Mouse (Mus musculus): ENCODE measurements at regions not wholly inside any gene's neighbourhood (a gene's known extent, or its start where the extent isn't known, plus 50 kb on each side); places are given as distances from the start of the nearest gene placed in this dataset.
A peak's percentile ranks its signal among the peaks of the same experiment; 100 is the strongest.

GRCm38 (mm10) chr7:71234176-71234769 lies 117.0 kb downstream of the Gm10295 start:
- WGBS = 49% methylated on average over 5 of the region's 5 CpGs
- no peaks in the 10 kb centered on the region for H3K27me3 ChIP-seq (ENCODE audit: low read depth, poor library complexity, severe bottlenecking)
- DNase-seq (ENCODE audit: low spot score) = no peak
- H3K9me3 ChIP-seq (replicated peaks) = no peaks in the 10 kb centered on the region
- H3K4me1 ChIP-seq = peaks cover 47% of the 10 kb centered on the region
- H3K36me3 ChIP-seq = no peaks in the 10 kb centered on the region
- no peak overlapping the region for H3K4me3 ChIP-seq
- H3K27ac ChIP-seq = no peak overlapping the region

DNA sequence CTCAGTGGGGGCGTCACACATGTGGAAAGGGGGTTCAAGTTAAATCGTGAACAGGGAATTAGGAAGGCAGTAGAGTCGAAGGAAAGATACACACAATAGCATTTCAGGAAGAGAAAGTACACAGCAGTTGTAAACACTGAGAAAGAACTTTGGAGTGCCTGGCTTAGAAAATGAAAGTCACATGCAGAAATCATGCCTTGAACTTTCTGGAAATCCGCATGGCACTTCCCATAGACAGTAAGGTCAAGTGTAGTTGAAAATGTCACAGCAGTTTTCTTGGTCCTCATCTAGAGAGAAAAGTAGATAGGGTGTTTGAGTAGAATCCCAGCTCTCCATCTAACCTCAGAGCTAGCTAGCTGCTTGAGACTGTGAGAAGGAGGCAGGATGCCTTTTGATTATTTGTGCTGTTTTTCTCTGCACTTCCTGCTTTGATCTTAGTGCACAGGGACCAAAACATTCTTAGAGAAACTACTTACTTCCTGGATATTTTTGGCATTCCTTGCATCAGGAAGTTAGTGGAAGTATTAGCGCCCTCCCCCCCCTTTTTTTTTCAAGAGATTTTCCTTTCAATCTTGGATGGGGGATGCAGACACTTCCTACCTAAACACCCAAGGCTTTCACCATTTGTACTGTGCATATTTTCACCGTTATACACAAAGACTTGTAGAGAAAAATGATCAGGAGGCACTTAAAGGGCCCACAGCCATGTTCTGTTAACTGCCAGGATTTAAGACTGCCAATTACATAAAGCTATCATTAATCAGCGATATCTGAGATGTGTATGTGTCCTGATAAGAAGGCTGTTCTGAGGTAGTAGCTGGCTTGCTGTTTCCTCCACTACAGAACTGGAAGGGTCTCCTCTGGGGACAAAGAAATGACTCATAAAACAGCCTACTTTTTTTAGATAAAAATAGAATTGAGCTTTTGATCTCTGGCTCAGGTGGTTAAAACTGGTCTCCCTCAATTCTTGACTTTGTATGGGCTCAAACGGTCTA lies 118.2 kb downstream of the Gm10295 start:
- no peak overlapping the region for H3K27ac ChIP-seq
- H3K4me1 ChIP-seq = peaks cover 50% of the 10 kb centered on the region
- no peak overlapping the region for H3K4me3 ChIP-seq
- no peaks in the 10 kb centered on the region for H3K27me3 ChIP-seq (ENCODE audit: low read depth, poor library complexity, severe bottlenecking)
- no peaks in the 10 kb centered on the region for H3K9me3 ChIP-seq (replicated peaks)
- 76% methylated on average over 8 of the region's 8 CpGs for WGBS
- no peak for DNase-seq (ENCODE audit: low spot score)
- no peaks in the 10 kb centered on the region for H3K36me3 ChIP-seq

DNA sequence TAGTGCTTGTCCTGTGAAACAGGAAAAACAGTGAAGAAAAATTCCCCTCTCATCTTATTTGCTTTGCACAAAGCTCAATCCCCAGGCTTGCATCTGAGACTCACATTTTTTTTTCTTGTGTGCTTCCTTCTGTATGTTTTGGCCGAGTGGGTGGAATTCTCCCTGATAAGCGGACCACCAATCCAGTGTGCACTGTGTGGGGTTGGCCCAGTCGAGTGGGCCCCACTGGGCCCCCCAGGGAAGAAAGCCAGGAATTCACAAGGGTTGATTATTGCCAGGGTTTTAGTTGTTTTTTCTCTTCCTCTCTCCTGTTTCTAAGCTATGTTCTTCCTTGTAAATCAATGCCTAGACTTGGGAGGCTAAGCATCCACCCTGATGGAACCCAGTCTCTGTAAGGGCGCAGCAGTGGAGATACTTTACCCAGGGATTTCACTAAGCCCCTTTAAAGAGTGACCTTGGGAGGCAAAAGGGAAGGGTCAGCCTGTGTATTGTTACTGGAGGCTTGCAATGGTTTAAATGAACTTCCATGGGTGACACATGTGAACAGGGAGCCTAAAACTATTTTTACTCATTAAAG lies 120.3 kb downstream of the Gm10295 start:
- peaks cover 41% of the 10 kb centered on the region for H3K4me1 ChIP-seq
- peak overlapping the region; percentile 34; the same call in 1 of the 2 replicates for H3K27ac ChIP-seq
- WGBS = 76% methylated on average over 4 of the region's 4 CpGs
- DNase-seq (ENCODE audit: low spot score) = no peak
- no peak overlapping the region for H3K4me3 ChIP-seq
- H3K27me3 ChIP-seq (ENCODE audit: low read depth, poor library complexity, severe bottlenecking) = no peaks in the 10 kb centered on the region
- H3K9me3 ChIP-seq (replicated peaks) = no peaks in the 10 kb centered on the region
- no peaks in the 10 kb centered on the region for H3K36me3 ChIP-seq

DNA sequence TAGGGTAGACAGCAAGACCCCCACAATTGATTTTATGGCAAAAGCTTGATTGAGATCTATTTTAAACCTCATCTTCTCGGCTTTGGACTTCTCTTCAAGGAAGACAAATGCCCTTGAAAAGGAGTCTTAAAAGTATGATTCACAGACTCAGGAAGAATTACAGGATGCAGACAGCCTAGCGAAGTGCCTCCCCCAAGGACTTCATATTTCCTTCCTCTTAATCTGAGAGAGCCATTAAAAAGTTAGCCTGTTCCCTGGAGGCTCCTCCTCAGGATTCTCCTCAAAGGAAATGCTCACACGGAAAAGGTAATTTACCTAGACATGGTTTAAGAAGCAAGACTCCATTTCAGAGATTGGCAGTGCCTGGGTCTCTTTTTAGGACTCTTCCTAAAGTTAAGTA lies 122.1 kb downstream of the Gm10295 start:
- 70% methylated on average over 3 of the region's 3 CpGs for WGBS
- peaks cover 38% of the 10 kb centered on the region for H3K4me1 ChIP-seq
- H3K27me3 ChIP-seq (ENCODE audit: low read depth, poor library complexity, severe bottlenecking) = no peaks in the 10 kb centered on the region
- no peaks in the 10 kb centered on the region for H3K9me3 ChIP-seq (replicated peaks)
- no peaks in the 10 kb centered on the region for H3K36me3 ChIP-seq
- no peak for DNase-seq (ENCODE audit: low spot score)
- H3K4me3 ChIP-seq = no peak overlapping the region
- no peak overlapping the region for H3K27ac ChIP-seq

DNA sequence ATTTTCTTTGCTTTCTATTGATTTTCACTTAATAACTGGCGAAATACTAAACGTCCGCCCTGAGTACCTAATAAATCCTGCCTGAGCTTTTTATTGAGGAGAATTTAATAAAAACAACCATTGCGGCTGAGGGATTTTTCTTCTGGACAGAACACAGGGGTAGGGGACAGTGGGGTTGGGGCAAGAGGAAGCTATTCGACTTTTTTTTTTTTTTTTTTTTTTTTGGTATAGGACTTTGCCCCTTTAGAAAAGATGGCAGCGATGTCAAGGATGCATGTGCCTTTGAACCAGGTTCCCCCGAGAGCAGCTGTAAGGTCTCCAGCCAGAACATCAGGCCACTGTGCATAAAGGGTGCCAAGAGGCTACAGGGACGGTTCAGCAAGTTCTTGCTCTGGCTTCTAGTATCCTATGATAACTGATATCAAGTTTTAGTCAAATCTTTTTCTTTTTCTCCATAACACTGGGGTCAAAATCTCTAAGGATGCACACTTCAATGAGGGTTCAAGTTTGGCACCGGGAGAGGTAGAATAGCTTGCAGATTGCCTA lies 126.9 kb downstream of the Gm10295 start:
- Histone ChIP-seq H3K4me1 (peaks cover 15% of the 10 kb centered on the region), H3K9me3 (replicated peaks) (no peaks in the 10 kb centered on the region), H3K27ac (no peak overlapping the region), H3K4me3 (no peak overlapping the region), H3K27me3 (ENCODE audit: low read depth, poor library complexity, severe bottlenecking) (no peaks in the 10 kb centered on the region), H3K36me3 (no peaks in the 10 kb centered on the region)
- DNase-seq (ENCODE audit: low spot score) = no peak
- 85% methylated on average over 9 of the region's 9 CpGs for WGBS

DNA sequence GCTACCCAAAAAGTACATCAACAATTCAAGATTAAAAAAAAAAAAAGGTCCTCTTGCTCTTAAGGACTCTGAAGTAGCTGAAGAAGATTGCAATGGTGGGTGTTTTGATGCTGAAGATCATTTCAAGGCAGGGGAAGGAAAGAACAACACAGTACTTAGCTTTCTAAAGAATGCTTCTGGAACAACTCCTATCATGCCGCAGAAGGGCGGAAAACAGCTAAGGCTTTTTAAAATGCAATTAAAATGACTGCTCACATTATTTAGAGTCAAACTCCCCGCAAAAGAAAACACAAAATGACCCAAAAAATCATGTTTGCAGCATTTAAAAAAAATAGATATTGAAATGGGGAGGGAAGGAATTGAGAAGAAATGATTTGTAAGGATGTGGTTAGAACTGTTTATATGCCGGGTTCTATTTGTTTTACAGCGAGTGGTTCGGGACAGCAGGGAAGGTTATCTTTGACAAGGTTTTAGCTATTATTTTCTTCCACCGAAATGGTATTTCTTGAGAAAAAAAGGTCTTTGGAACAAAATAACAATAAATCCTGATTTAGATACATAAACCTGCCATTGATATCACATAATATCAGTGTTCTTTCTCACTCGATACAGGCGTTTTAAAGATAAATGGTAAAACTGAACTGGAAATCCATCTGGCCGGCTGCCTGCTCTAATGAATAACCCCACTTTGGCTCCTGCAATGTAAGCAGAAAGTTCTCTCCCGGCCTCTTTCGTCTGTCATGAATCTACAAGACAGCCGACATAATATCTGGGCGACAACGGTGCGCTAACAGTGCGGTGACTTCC lies 127.6 kb downstream of the Gm10295 start:
- H3K4me3 ChIP-seq = no peak overlapping the region
- H3K9me3 ChIP-seq (replicated peaks) = no peaks in the 10 kb centered on the region
- DNase-seq (ENCODE audit: low spot score) = no peak
- H3K36me3 ChIP-seq = no peaks in the 10 kb centered on the region
- H3K4me1 ChIP-seq = peaks cover 15% of the 10 kb centered on the region
- no peaks in the 10 kb centered on the region for H3K27me3 ChIP-seq (ENCODE audit: low read depth, poor library complexity, severe bottlenecking)
- WGBS = 87% methylated on average over 17 of the region's 17 CpGs
- no peak overlapping the region for H3K27ac ChIP-seq

GRCm38 (mm10) chr7:71217344-71217743 lies 133.9 kb downstream of the Gm10295 start:
- Histone ChIP-seq H3K4me3 (no peak overlapping the region), H3K27ac (no peak overlapping the region)
- 77% methylated on average over 7 of the region's 7 CpGs for WGBS

GRCm38 (mm10) chr7:71216808-71217207 lies 134.5 kb downstream of the Gm10295 start:
- DNase-seq (ENCODE audit: low spot score) = no peak
- Histone ChIP-seq H3K36me3 (no peaks in the 10 kb centered on the region), H3K4me1 (no peaks in the 10 kb centered on the region), H3K4me3 (no peak overlapping the region), H3K27me3 (ENCODE audit: low read depth, poor library complexity, severe bottlenecking) (no peaks in the 10 kb centered on the region), H3K9me3 (replicated peaks) (no peaks in the 10 kb centered on the region), H3K27ac (no peak overlapping the region)
- WGBS = 87% methylated on average over 2 of the region's 2 CpGs

More at GRCm38 (mm10) chr7:71217344-71217743, 133.9 kb downstream of the Gm10295 start:
- Histone ChIP-seq H3K36me3 (no peaks in the 10 kb centered on the region), H3K9me3 (replicated peaks) (no peaks in the 10 kb centered on the region), H3K27me3 (ENCODE audit: low read depth, poor library complexity, severe bottlenecking) (no peaks in the 10 kb centered on the region), H3K4me1 (no peaks in the 10 kb centered on the region)
- no peak for DNase-seq (ENCODE audit: low spot score)

DNA sequence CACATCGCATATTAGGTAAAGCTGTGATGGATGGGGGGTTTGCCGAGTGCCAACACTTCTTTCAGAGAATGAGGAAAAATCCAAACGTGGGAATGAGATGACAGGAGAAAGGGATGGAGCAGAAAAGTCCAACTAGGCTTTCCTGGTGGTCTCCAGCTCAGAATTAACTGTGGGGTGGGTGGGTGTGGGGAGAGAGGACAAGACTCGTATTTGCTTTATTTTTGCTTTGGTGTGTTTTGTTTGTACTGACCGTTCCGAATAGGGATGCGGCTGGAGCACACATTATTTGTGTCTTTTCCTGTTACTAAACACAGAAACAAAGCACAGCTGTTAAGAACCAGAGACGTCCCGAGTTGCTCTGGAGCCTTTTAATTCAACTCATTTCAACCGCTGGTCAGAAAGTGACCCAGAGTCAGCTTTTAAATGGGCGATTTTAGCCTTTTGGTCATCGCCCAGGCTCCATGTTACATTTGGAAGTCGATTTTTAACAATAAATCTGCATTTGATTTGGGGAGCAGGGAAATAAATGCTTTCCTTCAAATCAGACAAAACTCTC lies 136.7 kb downstream of the Gm10295 start:
- 79% methylated on average over 13 of the region's 13 CpGs for WGBS
- no peaks in the 10 kb centered on the region for H3K27me3 ChIP-seq (ENCODE audit: low read depth, poor library complexity, severe bottlenecking)
- no peak overlapping the region for H3K27ac ChIP-seq
- H3K36me3 ChIP-seq = no peaks in the 10 kb centered on the region
- H3K9me3 ChIP-seq (replicated peaks) = no peaks in the 10 kb centered on the region
- no peak overlapping the region for H3K4me3 ChIP-seq
- no peak for DNase-seq (ENCODE audit: low spot score)
- no peaks in the 10 kb centered on the region for H3K4me1 ChIP-seq

DNA sequence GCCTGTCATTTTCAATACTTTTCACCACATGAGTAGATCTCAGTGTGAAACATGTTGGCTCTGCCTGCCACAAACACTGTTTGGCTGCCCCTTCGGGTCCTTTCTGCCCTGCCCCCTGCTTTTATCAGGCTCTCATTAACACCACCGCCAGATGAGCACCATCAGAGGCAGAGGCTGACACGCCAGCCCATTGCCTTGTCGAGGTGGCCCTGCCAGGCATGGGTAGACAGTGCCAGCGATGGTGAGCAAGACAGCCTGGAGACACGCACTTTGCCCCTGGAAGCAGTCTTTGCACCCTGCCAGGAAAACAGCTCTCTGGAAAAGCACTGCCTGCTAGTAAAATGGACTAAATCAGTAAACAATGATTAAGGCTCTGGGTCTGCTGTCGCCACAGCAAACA lies 158.2 kb downstream of the Gm10295 start:
- Histone ChIP-seq H3K4me1 (peaks cover 7% of the 10 kb centered on the region), H3K27ac (0 out of 2 replicates have a peak overlapping the region, but pooled peaks have one; percentile 53), H3K4me3 (no peak overlapping the region), H3K36me3 (no peaks in the 10 kb centered on the region), H3K27me3 (ENCODE audit: low read depth, poor library complexity, severe bottlenecking) (no peaks in the 10 kb centered on the region), H3K9me3 (replicated peaks) (no peaks in the 10 kb centered on the region)
- 23% methylated on average over 7 of the region's 7 CpGs for WGBS
- no peak for DNase-seq (ENCODE audit: low spot score)

DNA sequence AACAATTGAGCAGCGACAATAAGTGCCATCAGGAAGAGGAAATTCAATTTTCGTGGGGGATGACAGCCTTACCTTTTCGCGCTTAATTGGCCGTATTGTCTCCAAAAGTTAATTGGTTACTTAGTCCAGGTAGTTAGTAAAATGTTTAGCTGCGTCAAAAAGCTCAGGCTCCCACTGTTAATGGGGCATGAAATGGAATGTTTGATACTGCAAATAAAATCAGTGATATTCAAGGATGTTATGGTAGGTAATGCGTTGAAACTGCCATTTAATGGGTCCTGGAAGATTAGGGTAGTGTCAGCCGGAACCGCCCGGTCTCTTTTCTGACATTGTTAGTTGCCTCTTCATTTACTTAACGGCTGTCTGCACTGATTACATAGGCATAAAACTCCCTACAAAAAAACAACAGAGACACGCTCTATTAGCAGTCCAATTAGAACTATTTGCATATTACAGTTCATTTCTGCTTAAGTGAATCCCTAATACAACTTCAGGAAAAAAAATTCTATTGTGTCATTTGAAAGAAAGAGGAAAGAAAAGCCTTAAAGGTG lies 161.0 kb downstream of the Gm10295 start:
- WGBS = 81% methylated on average over 12 of the region's 12 CpGs
- Histone ChIP-seq H3K9me3 (replicated peaks) (no peaks in the 10 kb centered on the region), H3K4me3 (no peak overlapping the region), H3K4me1 (peaks cover 9% of the 10 kb centered on the region), H3K27ac (no peak overlapping the region), H3K27me3 (ENCODE audit: low read depth, poor library complexity, severe bottlenecking) (no peaks in the 10 kb centered on the region), H3K36me3 (no peaks in the 10 kb centered on the region)
- no peak for DNase-seq (ENCODE audit: low spot score)

DNA sequence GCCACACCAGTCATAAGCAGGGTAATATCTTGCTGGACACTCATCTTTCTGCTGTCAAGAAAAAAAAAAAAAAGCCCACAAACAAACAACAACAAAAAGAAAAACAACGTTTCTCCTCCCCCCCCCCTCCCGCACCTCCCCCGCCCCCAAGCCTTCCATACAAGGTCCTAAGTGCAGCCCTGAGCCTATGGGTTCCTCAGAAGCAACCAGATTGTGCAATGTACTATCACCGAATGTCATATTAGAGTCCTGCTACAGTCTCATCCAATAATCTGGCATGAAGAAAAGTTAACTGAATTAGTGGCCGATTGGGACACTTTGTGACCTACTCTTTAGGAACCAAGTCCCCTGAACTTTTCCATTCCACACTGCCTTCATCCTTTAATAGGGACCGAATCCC lies 161.5 kb downstream of the Gm10295 start:
- Histone ChIP-seq H3K9me3 (replicated peaks) (no peaks in the 10 kb centered on the region), H3K36me3 (no peaks in the 10 kb centered on the region), H3K27me3 (ENCODE audit: low read depth, poor library complexity, severe bottlenecking) (no peaks in the 10 kb centered on the region), H3K4me1 (peaks cover 9% of the 10 kb centered on the region), H3K4me3 (no peak overlapping the region), H3K27ac (no peak overlapping the region)
- 84% methylated on average over 6 of the region's 6 CpGs for WGBS
- no peak for DNase-seq (ENCODE audit: low spot score)
